Mouse (Mus musculus): ENCODE measurements around the gene Ccr4.

Gene Ccr4

GRCm38 (mm10) chr9:114504816-114505215, at the start of gene Ccr4:
Gene Ccr4, minus strand, starts transcription at chr9:114504916.
- DNase-seq, result no peak

GRCm38 (mm10) chr9:114553828-114554227, 49.1 kb upstream of the Ccr4 start:
- no peak for DNase-seq

GRCm38 (mm10) chr9:114550033-114550432, 45.3 kb upstream of the Ccr4 start:
- no peak for DNase-seq

DNA sequence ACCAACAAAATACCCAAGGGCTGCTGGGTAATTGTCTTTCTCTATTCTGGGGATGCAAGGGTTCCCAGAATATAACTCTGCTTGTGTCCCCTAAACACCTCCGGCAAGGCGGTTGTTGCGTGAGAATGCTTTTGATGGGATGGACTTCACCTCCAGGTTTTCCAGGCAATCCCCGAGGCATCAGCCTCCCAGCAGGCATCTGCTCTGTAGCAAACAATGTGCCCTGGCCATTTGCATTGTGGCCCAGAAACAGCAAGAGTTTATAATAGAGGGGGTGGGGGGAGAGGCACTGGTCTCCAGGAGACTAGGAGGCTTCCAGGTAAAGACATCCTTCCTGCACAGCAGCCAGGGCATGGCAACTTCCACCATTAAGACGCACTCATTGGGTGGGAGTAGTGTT, 44.4 kb upstream of the Ccr4 start:
- DNase-seq, result no peak

DNA sequence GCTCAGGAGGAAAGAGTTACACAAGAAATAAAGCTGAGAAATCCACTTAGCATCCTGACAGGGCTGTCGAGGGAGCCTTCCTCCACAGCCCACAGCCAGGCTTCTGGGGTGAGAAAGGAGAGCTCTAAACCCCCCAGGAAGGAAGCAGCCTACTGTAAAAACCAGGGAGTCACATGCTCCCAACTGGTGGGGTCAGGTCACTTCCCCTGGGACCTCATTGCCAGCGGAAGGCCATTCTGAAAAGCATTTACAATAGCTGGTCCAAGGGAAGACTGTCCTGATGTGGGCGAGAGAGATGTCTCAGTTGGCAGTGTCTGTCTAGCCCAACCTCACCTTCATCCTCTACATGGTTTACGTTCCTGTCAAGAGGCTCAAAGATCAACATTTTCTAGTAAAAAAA, 43.8 kb upstream of the Ccr4 start:
- DNase-seq, result peak in 1 of 2 experiments; percentile 51

DNA sequence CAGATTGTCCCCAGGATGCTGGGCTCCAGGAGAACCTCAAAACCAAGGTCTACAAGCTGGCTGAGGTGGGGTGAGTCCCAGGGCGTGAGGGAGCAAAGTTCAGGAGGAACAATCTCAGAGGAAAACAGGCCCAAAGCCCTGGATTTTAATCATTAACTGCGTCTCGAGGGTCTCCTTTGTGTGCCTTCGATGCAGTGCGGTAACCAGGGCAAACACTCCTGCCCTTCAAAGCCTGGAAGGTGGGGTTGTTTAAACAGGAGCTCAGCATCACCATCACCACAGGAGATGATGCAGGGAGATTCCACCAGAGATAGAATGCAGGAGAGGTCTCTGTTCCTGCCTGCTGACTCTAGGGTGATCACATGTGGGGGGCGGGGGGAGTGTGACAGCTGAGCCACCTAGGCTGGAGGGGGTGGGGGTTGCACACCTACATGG, 42.9 kb upstream of the Ccr4 start:
- DNase-seq, result peak in 1 of 2 experiments; percentile 58

DNA sequence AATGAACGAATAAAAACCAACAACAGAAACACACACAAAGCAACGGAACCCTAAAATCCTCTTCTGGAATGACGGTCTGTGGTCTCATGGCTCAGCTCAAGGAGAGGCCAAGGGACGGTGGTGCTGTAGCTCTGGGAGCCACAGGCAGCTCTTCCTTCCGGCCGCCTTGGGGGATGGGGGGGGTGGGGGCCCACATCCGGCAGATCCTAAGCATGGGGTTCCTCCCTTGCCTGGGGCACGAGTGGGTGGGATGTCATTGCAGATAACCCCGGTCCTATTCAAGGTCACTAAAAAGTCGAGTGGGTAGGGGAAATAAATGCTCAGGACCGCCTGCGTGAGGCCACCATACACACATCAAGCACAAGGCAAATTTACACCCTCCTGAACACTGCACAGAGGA, 42.0 kb upstream of the Ccr4 start:
- no peak for DNase-seq

DNA sequence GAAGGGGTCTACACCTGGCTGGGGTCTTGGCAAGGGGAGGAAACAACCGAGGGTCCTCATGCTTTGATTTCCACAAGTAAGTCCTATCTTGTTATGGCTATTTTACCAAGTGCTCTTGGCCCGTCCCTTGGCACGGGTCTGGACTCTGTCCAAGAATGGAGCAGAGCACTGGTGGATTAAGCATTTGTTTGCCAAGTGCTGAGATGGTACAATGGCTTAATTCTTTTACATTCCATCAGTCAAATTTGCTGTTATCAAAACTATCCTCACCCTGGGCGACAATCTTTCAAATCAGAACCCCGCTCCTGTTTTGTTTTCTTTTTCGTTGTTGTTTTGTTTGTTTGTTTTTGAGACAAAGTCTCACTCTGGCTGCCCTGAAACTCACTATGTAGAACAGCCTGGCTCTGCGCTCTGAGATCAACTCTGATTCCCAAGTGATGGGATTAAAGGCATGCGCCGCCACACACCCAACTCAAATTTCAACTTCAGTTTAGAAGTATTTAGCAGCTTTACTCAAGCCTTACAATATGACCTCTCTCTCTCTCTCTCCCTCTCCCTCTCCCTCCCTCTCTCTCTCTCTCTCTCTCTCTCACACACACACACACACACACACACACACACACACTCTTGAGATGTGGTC, 40.2 kb upstream of the Ccr4 start:
- DNase-seq, result peak in 1 of 2 experiments; percentile 49

DNA sequence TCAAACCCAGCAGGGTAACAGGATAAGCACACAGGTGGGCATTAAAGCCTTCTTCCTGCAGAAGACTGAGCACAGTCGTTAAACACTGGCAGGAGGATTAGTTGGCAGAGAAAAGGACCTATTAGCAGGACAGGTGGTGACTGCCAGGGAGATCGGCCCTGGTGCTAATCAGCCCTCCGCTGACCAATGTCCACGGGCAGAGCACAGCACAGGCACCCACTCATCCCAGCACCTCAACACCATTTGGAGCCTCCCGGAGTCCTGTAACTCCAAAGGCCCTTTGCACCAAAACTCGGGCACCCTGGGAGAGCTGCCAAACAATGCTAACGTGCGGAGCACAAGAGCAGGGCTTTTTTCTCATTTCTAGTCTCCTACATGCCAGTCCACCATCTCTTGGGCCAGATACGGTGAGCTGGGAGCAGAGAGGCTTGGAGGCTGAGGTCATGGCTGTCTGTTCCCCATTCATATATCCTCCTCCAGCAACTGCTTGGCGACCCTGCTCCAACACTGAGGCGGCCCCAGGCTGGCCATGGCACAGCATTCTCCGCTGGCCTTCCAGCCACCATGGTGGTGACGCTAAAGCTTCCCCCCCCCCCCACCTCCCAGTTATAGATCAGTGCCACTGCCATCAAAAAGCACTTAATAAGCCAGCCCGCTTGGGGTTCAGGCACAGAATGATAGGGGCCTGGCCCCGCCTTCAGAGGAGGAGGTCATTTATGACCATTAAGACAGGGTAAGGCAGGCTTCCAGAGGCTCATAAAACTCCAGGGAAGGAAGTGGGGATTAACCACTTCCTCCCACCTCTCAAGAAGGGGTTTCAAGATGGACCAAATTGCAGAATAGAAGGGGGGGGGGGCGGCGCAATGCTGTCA, 39.4 kb upstream of the Ccr4 start:
- DNase-seq, result peak in 1 of 2 experiments; percentile 55

DNA sequence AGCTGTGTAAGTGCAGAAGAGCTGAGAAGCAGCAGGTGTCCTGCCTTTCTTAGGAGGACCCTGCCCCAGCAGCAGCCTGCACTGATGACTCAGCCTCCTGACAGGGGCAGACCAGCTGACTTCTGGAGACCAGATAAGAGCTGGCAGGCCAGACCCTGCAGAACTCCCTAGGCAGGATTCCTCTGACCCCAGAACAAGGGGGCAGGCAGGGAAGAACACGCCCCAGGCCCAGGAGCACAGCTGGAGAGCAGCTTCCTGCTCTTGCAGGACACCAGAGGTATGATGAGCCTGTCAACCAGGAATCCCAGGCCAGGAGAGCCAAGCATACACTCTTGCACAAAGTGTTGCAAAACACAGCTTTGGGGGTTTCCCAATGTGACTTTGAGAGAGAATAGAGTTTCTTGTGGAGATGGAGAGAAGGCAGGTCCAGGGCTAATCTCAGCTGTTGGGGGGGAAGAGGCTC, 36.6 kb upstream of the Ccr4 start:
- no peak for DNase-seq

GRCm38 (mm10) chr9:114538996-114539563, 34.4 kb upstream of the Ccr4 start:
- DNase-seq, result peak in 1 of 2 experiments; percentile 31

DNA sequence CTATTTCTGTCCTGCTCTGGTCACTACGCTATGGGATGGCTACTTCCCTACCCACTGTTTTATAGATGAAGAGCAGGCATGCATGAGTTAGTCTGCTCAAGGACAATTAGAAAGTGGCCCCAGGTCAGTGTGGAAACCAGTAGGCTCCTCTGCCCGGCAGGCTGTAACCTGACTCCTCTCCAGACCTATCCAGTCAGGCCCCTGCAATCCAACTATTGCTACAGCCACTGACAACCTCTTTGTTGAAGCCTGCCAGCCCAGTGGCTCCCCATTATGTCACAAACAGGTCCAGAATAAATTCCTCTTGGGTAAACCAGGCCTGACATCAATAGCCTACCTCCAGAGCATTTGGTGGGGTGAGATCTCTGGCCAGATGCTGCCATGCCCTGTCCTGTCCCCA, 31.9 kb upstream of the Ccr4 start:
- DNase-seq, result no peak

DNA sequence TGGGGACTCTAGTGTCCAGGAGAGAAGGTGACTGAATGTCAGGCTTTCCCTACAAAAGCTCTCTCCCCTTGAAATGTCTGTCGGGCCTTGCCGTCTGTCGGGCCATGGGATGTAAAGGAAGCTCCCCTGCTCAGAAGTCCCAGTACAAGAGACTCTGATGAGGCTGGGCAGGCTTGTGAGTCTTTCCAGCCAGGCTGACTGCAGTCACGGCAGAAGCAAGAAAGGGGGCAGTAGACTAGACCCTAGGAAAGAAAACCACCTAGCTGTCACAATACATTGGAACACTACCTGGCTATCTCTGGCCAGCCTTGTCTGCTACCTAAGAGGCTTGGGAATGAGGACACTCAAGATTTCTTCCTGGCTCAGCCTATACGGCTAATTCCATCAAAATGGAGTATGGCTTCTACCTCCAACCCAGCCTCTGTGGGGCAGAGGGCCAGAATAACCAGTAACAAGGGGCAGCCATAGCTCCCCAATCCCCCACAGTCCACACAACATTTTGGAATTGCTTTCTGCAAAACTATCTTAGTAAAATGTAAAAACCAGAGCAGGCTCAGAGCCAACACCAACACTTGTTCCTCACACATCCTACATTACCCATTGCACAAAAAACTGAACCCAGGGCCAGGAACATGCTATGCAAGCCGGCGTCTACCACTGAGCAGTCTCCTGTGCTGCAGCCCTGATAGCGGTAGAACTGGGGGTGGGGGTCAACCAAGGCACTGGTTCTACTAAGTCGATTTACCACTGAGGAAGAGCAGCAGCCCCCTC, 30.2 kb upstream of the Ccr4 start:
- DNase-seq, result no peak

DNA sequence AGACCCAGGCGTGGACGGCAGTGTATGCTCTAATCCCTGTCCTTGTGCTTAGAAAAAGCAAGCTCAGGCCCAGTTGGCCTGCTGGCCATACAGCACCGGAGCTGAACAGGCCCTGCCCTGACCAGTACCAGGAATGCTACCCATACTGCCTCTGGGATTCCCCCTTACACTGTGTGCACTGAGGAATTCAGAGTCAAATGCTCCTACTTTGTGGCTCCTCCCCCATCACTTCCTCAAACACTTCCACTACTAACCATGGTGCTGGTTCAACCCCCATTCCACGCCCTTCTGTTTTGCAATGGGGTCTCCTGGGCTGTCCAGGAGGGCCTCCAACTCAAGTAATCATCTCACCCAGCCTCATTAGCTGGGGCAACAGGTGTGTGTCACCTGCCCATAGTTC, 29.1 kb upstream of the Ccr4 start:
- DNase-seq, result no peak

GRCm38 (mm10) chr9:114531276-114531675, 26.6 kb upstream of the Ccr4 start:
- DNase-seq, result peak; percentile 60 to 72

DNA sequence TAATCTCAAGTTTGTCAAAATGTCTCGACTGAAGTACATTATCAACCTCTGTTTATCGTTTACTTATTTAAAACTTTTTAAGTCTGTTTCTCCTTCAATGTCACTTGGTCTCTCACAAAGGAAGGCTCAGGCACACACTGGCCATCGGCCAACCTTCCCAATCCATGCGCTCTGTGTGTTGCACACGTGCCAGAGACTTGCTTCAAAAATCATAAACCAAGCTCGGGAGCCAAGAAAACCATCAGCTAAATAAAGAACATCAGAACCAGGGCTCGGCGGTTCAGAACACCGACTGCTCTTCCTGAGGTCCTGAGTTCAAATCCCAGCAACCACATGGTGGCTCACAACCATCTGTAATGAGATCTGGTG, 23.9 kb upstream of the Ccr4 start:
- peak; percentile 63 to 70 for DNase-seq

DNA sequence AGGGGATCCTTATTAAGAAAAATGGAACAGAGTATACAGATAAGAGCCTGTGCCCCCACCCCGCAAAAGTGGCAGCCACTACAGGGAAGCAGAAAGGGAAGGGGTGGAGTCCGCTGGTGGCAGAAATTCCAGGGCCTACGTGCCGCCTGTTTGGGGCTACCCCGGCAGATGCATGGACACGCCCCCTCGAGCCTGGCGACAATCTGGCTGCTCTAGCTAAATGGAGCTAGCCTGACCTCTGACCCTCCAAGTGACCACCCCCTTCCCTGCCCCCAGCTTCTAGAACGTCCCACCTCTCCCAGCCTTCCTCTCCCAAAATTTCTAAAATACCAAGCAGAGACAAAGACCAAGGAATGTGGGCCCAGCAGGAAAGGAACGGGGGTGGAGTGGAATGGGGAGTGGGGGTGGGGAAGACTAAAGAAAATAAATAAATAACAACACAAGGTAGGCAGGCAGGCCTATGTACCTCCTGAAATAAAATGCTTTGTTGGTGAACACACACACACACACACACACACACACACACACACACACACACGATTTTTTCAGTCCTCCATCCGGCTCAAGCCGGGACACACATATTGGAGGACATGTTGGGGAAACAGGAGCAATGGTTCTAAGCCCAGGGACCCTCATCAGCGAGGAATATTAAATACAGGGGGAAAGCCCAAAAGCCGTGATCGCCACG, 23.4 kb upstream of the Ccr4 start:
- DNase-seq, result peak; percentile 73 to 83

DNA sequence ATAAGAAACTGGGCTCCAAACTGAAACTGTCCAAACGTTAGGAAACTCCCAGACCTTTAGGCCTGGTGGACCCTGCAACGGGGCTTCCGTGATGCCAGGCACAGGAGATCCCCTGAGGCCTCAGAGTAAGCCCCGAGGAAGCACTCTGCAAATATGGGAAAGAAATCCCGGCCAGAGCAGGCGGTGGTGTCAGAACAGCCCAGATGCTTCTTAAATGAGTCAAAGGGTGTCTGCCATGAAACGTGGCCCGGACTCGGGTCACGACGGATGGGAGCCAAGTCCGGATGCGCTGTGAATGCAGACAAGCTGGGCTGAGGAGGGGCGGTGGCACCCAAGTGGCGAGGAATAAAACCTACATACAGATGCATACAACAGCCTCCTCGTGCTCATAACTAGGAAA, 22.4 kb upstream of the Ccr4 start:
- peak; percentile 77 to 84 for DNase-seq

GRCm38 (mm10) chr9:114526581-114526980, 21.9 kb upstream of the Ccr4 start:
- peak in 1 of 2 experiments; percentile 33 for DNase-seq

DNA sequence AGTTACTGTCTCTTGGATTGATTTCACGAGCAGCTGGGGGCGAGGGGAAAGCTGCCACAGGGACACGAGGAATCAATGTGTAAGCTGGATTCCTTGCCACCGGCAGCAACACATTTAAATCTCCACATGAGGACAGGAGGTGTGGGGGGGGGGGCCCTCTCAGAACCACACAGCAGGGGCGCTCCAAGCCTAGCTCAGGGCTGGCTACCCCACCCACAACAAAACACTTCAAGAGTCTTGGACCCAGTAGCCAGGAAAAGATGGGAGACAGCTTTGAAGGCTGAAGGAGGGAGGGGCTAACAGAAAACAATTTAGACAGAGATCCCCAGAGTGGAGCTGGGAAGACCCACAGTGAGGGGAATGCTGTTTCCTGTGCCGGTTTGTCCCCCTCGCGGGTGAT, 21.2 kb upstream of the Ccr4 start:
- peak in 1 of 2 experiments; percentile 17 for DNase-seq

DNA sequence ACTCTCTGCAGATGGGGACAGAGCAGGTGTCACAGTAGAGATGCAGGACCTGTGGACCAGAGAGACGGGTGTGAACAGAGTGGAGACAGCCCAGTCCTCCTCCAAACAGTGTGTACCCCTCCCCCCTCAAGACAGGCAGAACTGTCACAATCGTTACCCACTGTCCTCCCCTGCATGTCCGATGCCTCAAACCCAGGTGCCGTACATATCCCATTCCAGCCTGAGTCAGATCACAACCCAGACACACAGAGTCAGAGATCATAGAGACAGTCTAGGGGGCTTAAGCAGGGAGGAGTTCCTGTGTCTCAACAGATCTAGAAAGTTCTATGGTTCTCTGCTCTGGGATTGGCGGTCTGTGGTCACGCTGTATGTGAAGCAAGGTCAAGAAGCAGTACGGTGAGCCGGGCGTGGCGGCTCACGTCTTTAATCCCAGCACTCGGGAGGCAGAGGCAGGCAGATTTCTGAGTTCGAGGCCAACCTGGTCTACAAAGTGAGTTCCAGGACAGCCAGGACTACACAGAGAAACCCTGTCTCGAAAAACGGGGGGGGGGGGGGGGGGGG, 20.4 kb upstream of the Ccr4 start:
- DNase-seq, result no peak

DNA sequence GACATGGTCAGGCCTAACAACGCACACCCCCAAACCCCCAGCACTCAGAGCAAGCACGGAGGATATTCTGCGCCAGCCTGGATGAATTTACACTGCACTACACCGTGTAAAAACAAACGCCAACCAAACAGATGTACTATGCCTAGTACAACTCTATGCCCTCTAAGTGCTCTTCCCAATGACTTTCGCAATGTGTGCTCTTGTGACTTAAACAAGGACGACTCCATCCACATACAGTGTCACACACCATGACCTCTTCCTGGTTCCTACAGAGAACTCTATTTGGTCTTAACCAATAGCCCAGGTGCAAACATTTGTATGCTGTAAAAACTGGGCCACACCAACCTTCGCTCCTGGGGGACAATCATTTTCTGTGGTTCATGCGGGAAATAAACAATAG, 17.8 kb upstream of the Ccr4 start:
- DNase-seq, result no peak

Measured in kidney, postnatal 4 days (tissue).